Mouse (Mus musculus) spleen, postnatal 36 days (tissue): Measurements from ENCODE around the gene Fgd3.
A peak's percentile ranks its signal among the peaks of the same experiment; 100 is the strongest.

ENCODE experiments used
- DNase-seq, 2 experiments: peaks; one replicate each; pipeline ENCODE4 v3.0.0; 2022; ENCODE audit warnings: low spot score in 2 of 2, mixed read lengths in 1 of 2

Fgd3 gene

GRCm38 (mm10) chr13:49307311-49307969 lies 12.7 kb downstream of the Fgd3 start:
- DNase-seq: peak; percentile 86 to 87

- no peak for DNase-seq
Observed at GRCm38 (mm10) chr13:49306771-49307310, 13.3 kb downstream of the Fgd3 start.

- no peak for DNase-seq
Observed at GRCm38 (mm10) chr13:49300771-49301170, 19.3 kb downstream of the Fgd3 start.

- DNase-seq: peak; percentile 60 to 66
Observed at GRCm38 (mm10) chr13:49298514-49299381, 21.4 kb downstream of the Fgd3 start.

GRCm38 (mm10) chr13:49296270-49296669 lies 23.8 kb downstream of the Fgd3 start:
- no peak for DNase-seq

GRCm38 (mm10) chr13:49294108-49294507 lies 26.0 kb downstream of the Fgd3 start:
- DNase-seq: no peak

- no peak for DNase-seq
Observed at GRCm38 (mm10) chr13:49291949-49292348, 28.2 kb downstream of the Fgd3 start.

GRCm38 (mm10) chr13:49291398-49291797 lies 28.7 kb downstream of the Fgd3 start:
- DNase-seq: no peak

- no peak for DNase-seq
Observed at GRCm38 (mm10) chr13:49287224-49287623, 32.9 kb downstream of the Fgd3 start.

- no peak for DNase-seq
Observed at GRCm38 (mm10) chr13:49286750-49287149, 33.4 kb downstream of the Fgd3 start.

GRCm38 (mm10) chr13:49283686-49284085 lies 36.4 kb downstream of the Fgd3 start:
- no peak for DNase-seq

GRCm38 (mm10) chr13:49282168-49282567 lies 37.9 kb downstream of the Fgd3 start:
- no peak for DNase-seq

- peak; percentile 64 to 67 for DNase-seq
Observed at GRCm38 (mm10) chr13:49271831-49272765, 48.0 kb downstream of the Fgd3 start.

GRCm38 (mm10) chr13:49270500-49270899 lies 49.6 kb downstream of the Fgd3 start:
- DNase-seq: no peak

GRCm38 (mm10) chr13:49267645-49268044 lies 52.5 kb downstream of the Fgd3 start:
- DNase-seq: peak in 1 of 2 experiments; percentile 50

- DNase-seq: peak; percentile 55 to 60
Observed at GRCm38 (mm10) chr13:49260036-49260722, 59.9 kb downstream of the Fgd3 start.

- DNase-seq: no peak
Observed at GRCm38 (mm10) chr13:49257819-49258313, 62.2 kb downstream of the Fgd3 start.

- DNase-seq: no peak
Observed at GRCm38 (mm10) chr13:49252746-49253145, 67.4 kb downstream of the Fgd3 start.

GRCm38 (mm10) chr13:49252113-49252512 lies 68.0 kb downstream of the Fgd3 start:
- DNase-seq: no peak

GRCm38 (mm10) chr13:49250716-49251517 lies 69.2 kb downstream of the Fgd3 start:
- peak; percentile 71 to 74 for DNase-seq
